Mouse (Mus musculus) WW6 (cell line): ENCODE measurements around the gene Sipa1.

ENCODE experiments used
- DNase-seq: peaks from one replicate; pipeline ENCODE4 v3.0.0-alpha.2; 2013; ENCODE audit warnings: low read depth, low spot score

Gene Sipa1

DNA sequence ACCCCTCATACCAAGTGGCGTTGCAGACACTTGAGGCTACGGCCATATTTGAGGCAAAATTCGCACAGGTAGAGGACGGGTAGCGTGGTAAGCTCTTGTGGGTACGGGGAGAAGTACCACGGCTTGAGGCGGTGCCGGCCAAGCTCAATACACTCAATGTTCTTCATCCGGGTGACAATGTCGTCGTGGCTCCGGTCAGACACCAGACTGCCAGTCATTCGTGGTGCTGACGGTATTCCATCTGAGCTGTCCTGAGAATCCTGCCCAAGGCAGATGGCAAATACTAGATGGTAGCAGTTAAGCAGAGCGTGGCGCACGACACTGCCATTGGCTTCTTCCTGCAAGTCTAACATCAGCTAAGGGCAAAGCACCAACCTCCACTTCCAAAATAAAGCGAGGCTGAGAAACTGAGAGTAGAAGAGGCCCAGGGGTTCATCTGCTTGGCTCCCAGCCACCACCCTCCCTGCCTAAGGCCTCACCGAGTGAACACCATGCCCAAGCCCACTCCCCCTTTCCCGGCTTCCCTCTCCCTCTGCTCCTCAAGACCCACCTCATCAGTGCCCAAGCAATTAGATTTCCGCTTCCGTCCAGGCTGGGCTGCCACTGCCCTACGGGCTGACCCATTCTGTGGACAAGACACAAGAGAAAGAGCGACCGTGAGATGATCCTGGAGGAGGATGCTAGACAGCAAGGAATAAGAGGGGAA is 55.6 kb downstream of the Sipa1 start:
- DNase-seq = no peak

DNA sequence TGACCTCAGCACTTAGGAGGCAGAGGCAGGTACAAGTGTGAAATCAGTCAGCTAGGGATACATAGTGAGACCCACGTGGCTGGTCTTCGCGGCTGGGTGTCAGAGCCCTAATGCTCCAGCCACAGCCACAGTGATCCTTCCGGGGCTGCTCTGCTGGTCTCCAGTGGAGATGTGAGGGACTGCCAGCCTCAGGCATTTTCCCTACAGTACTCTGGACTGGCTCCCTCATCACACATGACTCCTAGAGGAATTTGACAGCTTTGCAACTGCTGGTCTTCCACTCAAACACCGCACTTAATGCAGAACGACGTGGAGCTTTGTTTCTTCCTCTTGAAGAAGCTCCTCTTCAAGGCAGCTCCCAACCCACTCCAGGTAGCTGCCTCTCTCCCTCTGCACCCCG is 57.3 kb downstream of the Sipa1 start:
- no peak for DNase-seq

DNA sequence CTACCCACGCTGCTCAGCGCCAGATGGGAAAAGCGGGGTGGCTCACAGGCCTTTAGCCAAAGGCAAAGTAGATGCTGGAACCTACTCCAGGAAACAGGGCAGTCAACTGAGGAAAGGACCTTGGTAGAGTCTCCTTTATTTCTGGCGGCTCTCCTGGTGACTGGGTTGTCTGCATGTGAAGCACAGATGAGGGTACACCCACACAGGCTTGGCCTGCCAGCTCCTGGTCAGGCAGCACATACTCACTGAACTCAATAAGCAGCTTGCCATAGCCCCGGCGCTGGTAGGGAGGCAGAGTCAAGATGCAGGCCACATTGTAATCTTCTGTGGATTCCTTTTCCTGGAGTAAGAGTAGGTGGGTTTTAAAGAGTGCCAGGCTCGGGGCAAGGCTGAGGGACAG is 58.4 kb downstream of the Sipa1 start:
- DNase-seq = no peak

- no peak for DNase-seq
Observed at GRCm38 (mm10) chr19:5603664-5604063, 59.8 kb downstream of the Sipa1 start.

GRCm38 (mm10) chr19:5601752-5602541 is 61.6 kb downstream of the Sipa1 start, which contains the start of gene Rnaseh2c:
Gene Rnaseh2c, plus strand, starts transcription at chr19:5601873.
- peak; percentile 52 for DNase-seq
